Mouse (Mus musculus) CH12.LX (cell line): ENCODE data around the gene Pcolce. TPM values are rescaled to one million over a fixed set of nuclear protein-coding genes. Genes with fewer than 3 reads are reported as not detected.
A peak's percentile ranks its signal among the peaks of the same experiment; 100 is the strongest.

Experiments used
- DNase-seq: peaks from one replicate; pipeline ENCODE4 v3.0.0-alpha.2; 2013; ENCODE audit errors: extremely low read depth
- H3K27ac ChIP-seq: 2 replicates; pipeline ENCODE4 v1.5.1; 2012; ENCODE audit warnings: low read depth, mild to moderate bottlenecking, control low read depth, moderate library complexity; ENCODE audit not compliant: insufficient read depth
- H3K27me3 ChIP-seq: replicated peaks from 2 replicates; pipeline ENCODE3; 2012; ENCODE audit warnings: inconsistent platforms
- H3K36me3 ChIP-seq, 2 experiments: replicated peaks in 1 of 2; 2 replicates each; pipeline versions ENCODE3 to v1.6.1; 2012; ENCODE audit warnings: inconsistent platforms in 1 of 2, low read length in 1 of 2, mild to moderate bottlenecking in 1 of 2, mixed read lengths in 1 of 2, moderate library complexity in 1 of 2; ENCODE audit not compliant: control insufficient read depth in 1 of 2, insufficient read depth in 1 of 2
- H3K4me1 ChIP-seq, 2 experiments: 2 replicates each; pipeline ENCODE4 v1.6.1; 2012; ENCODE audit warnings: inconsistent platforms in 1 of 2, moderate library complexity in 1 of 2; ENCODE audit not compliant: insufficient read depth in 2 of 2, control insufficient read depth in 1 of 2
- H3K4me2 ChIP-seq: 2 replicates; pipeline ENCODE4 v1.6.1; 2012; ENCODE audit warnings: low read depth, mild to moderate bottlenecking, control low read depth; ENCODE audit not compliant: poor library complexity, insufficient read depth, severe bottlenecking
- H3K4me3 ChIP-seq, 3 experiments: fragments of 150-350 bp in 1 of 3; sonication (generic) in 1 of 3; replicated peaks in 1 of 3; 2 replicates each; pipeline versions ENCODE3 to v1.5.1; 2011 to 2012; ENCODE audit warnings: low read depth in 2 of 3, low read length in 2 of 3, mild to moderate bottlenecking in 2 of 3, moderate library complexity in 2 of 3, control low read depth in 1 of 3, improper control_type of control experiment in 1 of 3, inconsistent platforms in 1 of 3, mixed read lengths in 1 of 3; ENCODE audit not compliant: poor library complexity in 1 of 3
- H3K79me2 ChIP-seq: replicated peaks from 2 replicates; pipeline ENCODE4 v1.6.1; 2012; ENCODE audit warnings: mild to moderate bottlenecking, moderate library complexity; ENCODE audit not compliant: control insufficient read depth, poor library complexity, insufficient read depth, severe bottlenecking; ENCODE audit errors: extremely low read depth
- H3K9ac ChIP-seq: 2 replicates; pipeline ENCODE4 v1.6.1; 2012; ENCODE audit warnings: low read depth, mild to moderate bottlenecking, control low read depth, moderate library complexity; ENCODE audit not compliant: insufficient read depth
- H3K9me3 ChIP-seq: replicated peaks from 2 replicates; pipeline ENCODE3; 2012; ENCODE audit warnings: low read length, inconsistent platforms, mixed read lengths
- CHD1 ChIP-seq: IDR thresholded peaks from 2 replicates; pipeline ENCODE4 v1.6.1; 2012; ENCODE audit warnings: low read depth, low read length, improper control_type of control experiment, inconsistent platforms
- CHD2 ChIP-seq: IDR thresholded peaks from 2 replicates; pipeline ENCODE4 v1.6.1; 2011; ENCODE audit warnings: low read length, improper control_type of control experiment
- CTCF ChIP-seq, 2 experiments: IDR thresholded peaks in 1 of 2; conservative IDR thresholded peaks in 1 of 2; 2 replicates each; pipeline ENCODE4 v1.5.1; 2011 to 2012; ENCODE audit warnings: low read depth in 2 of 2, low read length in 2 of 2, improper control_type of control experiment in 1 of 2, inconsistent platforms in 1 of 2, mild to moderate bottlenecking in 1 of 2, moderate library complexity in 1 of 2
- ETS1 ChIP-seq: conservative IDR thresholded peaks from 2 replicates; pipeline ENCODE4 v1.6.1; 2012; ENCODE audit warnings: low read depth, mild to moderate bottlenecking, inconsistent platforms, low read length, improper control_type of control experiment, moderate library complexity
- GABPA ChIP-seq: IDR thresholded peaks from 2 replicates; pipeline ENCODE4 v1.6.1; 2012; ENCODE audit warnings: low read depth, low read length, improper control_type of control experiment, inconsistent platforms; ENCODE audit not compliant: insufficient replicate concordance
- IRF4 ChIP-seq: IDR thresholded peaks from 2 replicates; pipeline ENCODE4 v1.6.1; 2014; ENCODE audit warnings: low read depth, mild to moderate bottlenecking, inconsistent platforms, low read length, improper control_type of control experiment
- KAT2A ChIP-seq: IDR thresholded peaks from 2 replicates; pipeline ENCODE4 v1.6.1; 2012; ENCODE audit warnings: low read length, improper control_type of control experiment, inconsistent platforms; ENCODE audit not compliant: insufficient replicate concordance
- MAFK ChIP-seq: IDR thresholded peaks from 2 replicates; pipeline ENCODE4 v1.6.1; 2011; ENCODE audit warnings: low read length, improper control_type of control experiment; ENCODE audit not compliant: insufficient replicate concordance
- MEF2A ChIP-seq: IDR thresholded peaks from 2 replicates; pipeline ENCODE4 v1.6.1; 2014; ENCODE audit warnings: low read depth, mild to moderate bottlenecking, inconsistent platforms, low read length, improper control_type of control experiment, borderline replicate concordance
- MXI1 ChIP-seq: IDR thresholded peaks from 2 replicates; pipeline ENCODE4 v1.6.1; 2011; ENCODE audit warnings: mild to moderate bottlenecking, low read depth, low read length, improper control_type of control experiment
- NELFE ChIP-seq: IDR thresholded peaks from 2 replicates; pipeline ENCODE4 v1.6.1; 2011; ENCODE audit warnings: low read depth, low read length, improper control_type of control experiment
- NRF1 ChIP-seq: IDR thresholded peaks from 2 replicates; pipeline ENCODE4 v1.6.1; 2014; ENCODE audit warnings: low read depth, mild to moderate bottlenecking, inconsistent platforms, low read length, improper control_type of control experiment, moderate library complexity
- PAX5 ChIP-seq: IDR thresholded peaks from 2 replicates; pipeline ENCODE4 v1.6.1; 2012; ENCODE audit warnings: low read length, inconsistent platforms, mixed read lengths
- POLR2A ChIP-seq: IDR thresholded peaks from 2 replicates; pipeline ENCODE4 v1.6.1; 2011; ENCODE audit warnings: low read depth, mild to moderate bottlenecking, improper control_type of control experiment, low read length
- POLR2AphosphoS2 ChIP-seq: IDR thresholded peaks from 2 replicates; pipeline ENCODE4 v1.6.1; 2011; ENCODE audit warnings: low read depth, low read length, improper control_type of control experiment
- RAD21 ChIP-seq: IDR thresholded peaks from 2 replicates; pipeline ENCODE4 v1.6.1; 2011; ENCODE audit warnings: low read depth, mild to moderate bottlenecking, low read length, improper control_type of control experiment, moderate library complexity
- RCOR1 ChIP-seq: conservative IDR thresholded peaks from 2 replicates; pipeline ENCODE4 v1.6.1; 2012; ENCODE audit warnings: low read depth, mild to moderate bottlenecking, inconsistent platforms, low read length, improper control_type of control experiment
- SIN3A ChIP-seq: IDR thresholded peaks from 2 replicates; pipeline ENCODE4 v1.6.1; 2012; ENCODE audit warnings: low read length, improper control_type of control experiment, inconsistent platforms
- SMC3 ChIP-seq: IDR thresholded peaks from 2 replicates; pipeline ENCODE4 v1.6.1; 2011; ENCODE audit warnings: low read depth, low read length, improper control_type of control experiment
- USF2 ChIP-seq: conservative IDR thresholded peaks from 2 replicates; pipeline ENCODE4 v1.6.1; 2011; ENCODE audit warnings: low read depth, low read length, improper control_type of control experiment
- ZC3H11A ChIP-seq: IDR thresholded peaks from 2 replicates; pipeline ENCODE4 v1.6.1; 2012; ENCODE audit warnings: low read depth, mild to moderate bottlenecking, inconsistent platforms, low read length, improper control_type of control experiment
- ZMIZ1 ChIP-seq: IDR thresholded peaks from 2 replicates; pipeline ENCODE4 v1.6.1; 2012; ENCODE audit warnings: low read depth, mild to moderate bottlenecking, inconsistent platforms, low read length, improper control_type of control experiment
- dilution Hi-C: fragments of 300-500 bp; cut with MboI; formaldehyde crosslinking; loops from 2 replicates; pipeline ENCODE4 v1.14.3; 2020; ENCODE audit warnings: low sequenced_read_pairs; ENCODE audit not compliant: extremely low pct_unique_long_range_greater_than_20kb, extremely low pct_ligation_motif_present
- in situ Hi-C: fragments of 300-500 bp; cut with MboI; formaldehyde crosslinking; loops from 3 replicates; pipeline ENCODE4 v1.14.3; 2019; ENCODE audit warnings: low sequenced_read_pairs, low pct_ligation_motif_present, low pct_unique_long_range_greater_than_20kb, mixed read lengths
- polyA plus RNA-seq: library from polyadenylated mRNA; unstranded; fragments of >175 nt; gene quantifications from 2 replicates; pipeline ENCODE4 v1.2.1, GENCODE M21; 2012; ENCODE audit warnings: low read depth; ENCODE audit not compliant: insufficient read length
- total RNA-seq, 2 experiments: library from RNA; depleted of rRNA; stranded (reverse); fragments of 300-350 nt in 1 of 2; fragments of >200 nt in 1 of 2; gene quantifications; 2 replicates each; pipeline ENCODE4 v1.2.3; 2012 to 2014

Pcolce gene
- total and polyA plus RNA-seq, 3 experiments, result 0.30 to 0.97 TPM; not detected in 1

DNA sequence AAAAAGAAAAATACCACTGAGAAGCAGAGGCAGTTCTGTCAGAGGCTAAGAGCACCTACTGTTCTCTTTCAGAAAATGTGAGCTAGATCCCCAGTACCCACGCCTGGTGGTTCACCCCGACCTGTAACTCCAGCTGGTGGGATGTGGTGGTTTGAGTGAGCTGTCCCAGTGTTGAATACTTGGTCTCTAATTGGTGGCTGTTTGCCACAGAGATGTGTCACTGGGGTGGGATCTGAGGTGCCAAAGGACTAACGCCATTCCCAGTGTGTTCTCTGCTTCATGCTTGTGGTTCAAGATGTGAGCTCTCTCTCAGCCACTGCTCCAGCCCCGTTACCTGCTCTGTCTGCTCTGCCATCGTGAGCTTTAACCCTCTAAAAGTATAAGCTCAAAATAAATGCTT, 23.1 kb downstream of the Pcolce start:
- in situ Hi-C loops, result no loop called here
- Histone ChIP-seq H3K9me3 (peaks cover 6% of the 10 kb centered on the region), H3K27me3 (no peaks in the 10 kb centered on the region)
- TF ChIP-seq KAT2A (no peak), ZC3H11A (no peak), RCOR1 (no peak), POLR2AphosphoS2 (no peak), USF2 (no peak), SMC3 (no peak), POLR2A (no peak), CHD1 (no peak), MXI1 (no peak), NRF1 (no peak), NELFE (no peak), MEF2A (no peak), ETS1 (no peak), RAD21 (no peak), CHD2 (no peak), SIN3A (no peak), MAFK (no peak), ZMIZ1 (no peak), PAX5 (no peak), CTCF (conservative IDR thresholded peaks at IDR 0.05 in 1 of 2, IDR thresholded peaks at IDR 0.05 in 1 of 2; ENCODE audit: low read depth in 2 of 2, low read length in 2 of 2) (no peak)
- TF ChIP-seq, all 38 proteins: peak for 0
- no peak overlapping the region for H3K4me2 ChIP-seq
- H3K4me1 ChIP-seq, result no peaks in the 10 kb centered on the region; a peak in 1 of 4 replicates
- H3K36me3 ChIP-seq, result no peaks in the 10 kb centered on the region
- H3K9ac ChIP-seq, result no peak overlapping the region
- H3K79me2 ChIP-seq, result no peaks in the 10 kb centered on the region
- H3K4me3 ChIP-seq, result no peak overlapping the region
- dilution Hi-C loops, result no loop called here
- no peak overlapping the region for H3K27ac ChIP-seq
- DNase-seq, result no peak

DNA sequence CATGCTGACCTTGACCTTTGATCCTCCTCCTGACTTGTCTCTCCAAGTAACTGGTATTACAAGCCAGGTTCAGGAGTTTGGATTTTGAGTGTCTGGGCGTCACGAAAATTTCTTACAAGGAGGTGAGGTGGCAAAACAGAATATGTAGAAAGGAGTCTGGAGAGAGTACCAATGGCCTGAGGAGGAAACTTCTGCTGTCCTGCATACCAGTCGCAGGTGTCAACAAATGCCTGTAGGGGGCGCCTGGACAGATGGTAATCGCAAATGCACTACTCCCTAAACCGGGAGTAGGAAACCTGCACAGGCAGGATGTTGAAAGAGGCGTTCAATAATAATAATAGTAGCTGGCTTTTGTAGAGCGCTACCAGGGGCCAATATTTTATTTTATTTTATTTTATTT, 28.6 kb downstream of the Pcolce start:
- in situ Hi-C loops (no loop called here), dilution Hi-C loops (no loop called here)
- Histone ChIP-seq H3K4me1 (no peaks in the 10 kb centered on the region), H3K27me3 (peaks cover 3% of the 10 kb centered on the region), H3K36me3 (no peaks in the 10 kb centered on the region), H3K4me2 (no peak overlapping the region), H3K79me2 (no peaks in the 10 kb centered on the region), H3K9me3 (peaks cover 6% of the 10 kb centered on the region), H3K27ac (no peak overlapping the region), H3K9ac (no peak overlapping the region), H3K4me3 (no peak overlapping the region)
- TF ChIP-seq IRF4, result peak; percentile 50; the same call in 1 of the 2 replicates
- no peak for TF ChIP-seq GABPA
- peak; percentile 60 for TF ChIP-seq SMC3
- TF ChIP-seq RAD21, result peak; percentile 58
- TF ChIP-seq POLR2A, result no peak
- peak; percentile 48 to 82; a peak in 3 of 4 replicates for TF ChIP-seq CTCF (conservative IDR thresholded peaks at IDR 0.05 in 1 of 2, IDR thresholded peaks at IDR 0.05 in 1 of 2; ENCODE audit: low read depth in 2 of 2, low read length in 2 of 2)
- peak; percentile 52 for DNase-seq
